Mouse (Mus musculus): ENCODE measurements at regions not wholly inside any gene's neighbourhood (a gene's known extent, or its start where the extent isn't known, plus 50 kb on each side); places are given as distances from the start of the nearest gene placed in this dataset.

DNA sequence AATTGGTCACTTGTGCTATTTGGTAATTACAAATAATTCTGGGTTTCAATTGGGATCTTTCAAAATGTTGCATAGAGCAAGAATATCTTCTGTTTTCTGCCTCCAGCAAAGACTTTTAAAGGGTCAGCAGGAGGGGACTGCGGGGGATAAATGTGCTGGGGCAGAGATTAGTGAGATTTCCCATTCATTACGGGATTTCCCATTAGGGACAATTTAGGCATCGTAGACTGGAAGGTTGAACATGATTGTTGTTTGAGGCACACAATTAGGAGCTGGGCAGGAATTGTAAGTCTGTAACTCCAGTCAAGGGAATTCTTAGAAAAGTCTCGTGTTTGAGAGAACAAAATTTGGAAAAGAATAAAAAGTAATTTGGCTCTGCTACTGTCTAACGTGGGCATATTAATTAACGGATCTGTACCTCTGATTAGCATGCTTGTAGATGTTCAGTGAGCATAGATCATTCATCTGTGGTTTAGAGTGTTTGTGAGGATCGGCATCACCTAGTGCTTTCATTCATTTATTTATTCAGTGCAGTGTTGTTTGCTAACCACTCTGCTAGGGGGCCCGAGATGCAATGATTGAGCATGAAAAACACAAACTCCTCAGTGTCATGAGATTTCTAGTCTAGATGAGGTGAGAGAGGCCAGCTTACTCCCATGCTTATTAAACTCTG lies 341.9 kb upstream of the Slc30a5 start:
- intact Hi-C loops (cut with DNase I): no loop called here
- no peak for DNase-seq

DNA sequence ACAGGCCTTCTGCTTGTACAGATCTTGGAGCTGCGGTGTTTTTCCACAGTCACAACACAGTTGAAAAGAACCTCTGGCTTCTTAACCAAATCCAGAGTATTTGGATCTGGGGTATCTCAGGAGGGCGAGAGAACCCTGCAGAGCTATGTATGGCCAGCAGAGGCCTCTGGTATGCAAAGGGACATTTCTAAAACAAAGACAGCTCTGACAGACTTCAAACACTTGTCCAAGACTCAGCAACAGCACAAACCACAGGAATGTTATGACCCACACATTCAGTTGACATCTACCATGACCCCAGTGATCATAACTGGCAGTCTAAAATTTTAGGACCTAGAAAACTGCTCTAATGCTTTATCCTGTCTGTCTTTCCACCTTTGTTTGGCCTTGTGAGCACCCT lies 328.5 kb upstream of the Slc30a5 start:
- DNase-seq: peak; percentile 11 to 15
- intact Hi-C loops (cut with DNase I): loop anchor here (2.0 kb wide), 1 partner anchor 535 kb away; no protein-coding TSS in a partner anchor

DNA sequence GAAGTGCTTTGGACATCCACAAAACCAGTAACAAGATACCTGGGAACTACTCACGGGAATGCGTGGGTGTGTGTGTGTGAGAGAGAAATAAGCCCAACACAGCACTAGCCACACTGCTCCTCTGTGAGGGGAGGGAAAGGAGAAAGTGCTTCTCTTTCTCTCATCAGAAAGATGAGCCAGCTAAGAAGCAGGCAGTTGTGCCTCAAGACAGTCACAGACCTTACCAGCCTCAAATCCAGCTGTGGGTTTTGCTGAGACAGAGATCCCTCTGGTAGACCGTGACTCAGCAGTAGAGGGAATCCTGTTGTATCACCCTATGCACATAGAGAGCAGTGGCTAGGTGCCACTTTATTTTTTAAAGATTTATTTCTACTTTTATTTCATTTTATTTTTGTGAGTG lies 326.7 kb upstream of the Slc30a5 start:
- intact Hi-C loops (cut with DNase I): loop anchor here (2.0 kb wide), 1 partner anchor 537 kb away; no protein-coding TSS in a partner anchor
- DNase-seq: no peak

DNA sequence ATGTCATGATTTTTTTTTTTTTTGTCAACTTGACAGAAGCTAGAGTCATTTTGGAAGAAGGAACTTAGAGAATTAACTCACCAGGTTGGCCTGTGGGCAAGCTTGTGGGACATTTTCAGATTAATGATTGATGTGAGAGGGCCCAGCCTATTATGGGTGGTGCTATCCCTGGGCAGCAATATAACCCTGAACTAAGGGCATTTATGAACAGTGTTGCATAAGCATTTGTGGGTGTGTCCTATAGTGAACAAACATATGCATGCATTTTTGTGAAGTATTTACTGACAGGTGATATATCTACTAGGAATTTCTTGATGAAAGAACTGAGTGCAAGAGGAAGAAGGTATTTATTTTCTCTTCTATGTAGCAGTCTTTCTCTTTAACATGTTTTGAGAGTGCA lies 320.5 kb upstream of the Slc30a5 start:
- intact Hi-C loops (cut with DNase I): no loop called here
- DNase-seq: no peak

DNA sequence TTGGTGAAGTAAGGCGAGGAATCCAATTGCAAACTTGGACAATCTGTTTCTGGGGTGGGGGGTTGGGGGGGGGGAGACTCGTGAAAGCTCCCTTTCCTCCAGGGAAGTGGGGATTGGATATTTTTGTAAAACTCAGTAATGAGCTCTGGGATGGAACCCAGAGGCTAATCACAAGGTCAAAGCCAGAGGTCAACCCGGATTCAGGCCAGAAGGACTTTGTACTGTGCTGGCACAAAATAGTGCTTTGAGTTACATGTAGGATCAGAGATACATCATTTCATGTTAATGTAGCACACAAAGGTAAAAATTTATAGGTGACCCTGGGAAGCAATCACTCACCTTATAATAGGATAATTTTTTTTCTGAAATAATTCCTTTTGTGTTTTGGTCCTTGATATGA lies 309.5 kb upstream of the Slc30a5 start:
- DNase-seq: peak in 1 of 2 experiments; percentile 16
- intact Hi-C loops (cut with DNase I): no loop called here

DNA sequence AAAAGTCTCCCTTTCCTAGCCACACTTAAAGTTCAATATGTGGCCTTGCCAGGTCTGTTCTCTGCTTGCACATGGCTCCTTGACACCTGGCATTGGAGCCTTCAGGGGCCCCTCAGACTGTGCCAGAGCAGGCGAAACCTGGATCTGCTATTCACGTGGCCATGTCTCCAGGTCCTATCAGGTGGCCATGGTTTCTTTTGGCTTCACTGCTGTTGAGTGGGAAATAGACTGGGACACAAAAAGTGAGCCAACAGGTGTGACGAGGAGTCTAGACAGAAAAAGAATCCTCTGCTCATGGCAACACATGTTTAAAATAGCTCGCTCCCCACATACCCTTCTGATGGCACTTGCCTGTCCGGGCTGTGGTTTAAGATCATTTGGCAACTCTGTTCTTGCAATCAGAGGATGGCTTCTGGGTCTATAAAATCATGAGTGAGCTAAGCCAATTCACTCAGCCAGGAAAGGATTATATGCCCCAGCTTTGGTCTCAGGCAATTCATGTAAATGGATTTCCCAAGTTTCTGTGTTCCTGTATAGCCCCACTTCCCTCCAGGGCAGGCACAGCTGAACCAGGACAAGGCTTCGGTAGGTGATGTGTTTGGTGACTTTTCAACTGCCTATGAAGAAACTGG lies 309.0 kb upstream of the Slc30a5 start:
- intact Hi-C loops (cut with DNase I): no loop called here
- DNase-seq: no peak

DNA sequence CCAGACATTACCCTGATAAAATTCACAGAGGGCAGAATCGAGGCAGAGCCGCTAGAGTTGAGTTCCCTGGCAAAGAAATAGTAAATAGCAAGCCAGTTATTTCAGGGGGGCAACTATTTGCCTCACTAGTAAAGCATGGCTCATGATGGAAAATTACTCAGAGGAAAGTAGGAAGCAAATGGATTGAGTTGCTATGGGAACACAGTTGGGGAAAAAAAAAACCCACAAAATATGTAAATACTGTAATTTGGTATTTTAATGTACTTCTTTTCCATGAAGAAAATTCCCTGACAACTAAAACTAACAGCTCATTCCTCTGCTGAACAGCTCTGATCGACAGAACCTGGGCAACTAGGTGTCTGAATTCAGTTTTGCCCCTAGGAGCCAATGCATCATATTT lies 296.2 kb upstream of the Slc30a5 start:
- intact Hi-C loops (cut with DNase I): no loop called here
- DNase-seq: no peak

DNA sequence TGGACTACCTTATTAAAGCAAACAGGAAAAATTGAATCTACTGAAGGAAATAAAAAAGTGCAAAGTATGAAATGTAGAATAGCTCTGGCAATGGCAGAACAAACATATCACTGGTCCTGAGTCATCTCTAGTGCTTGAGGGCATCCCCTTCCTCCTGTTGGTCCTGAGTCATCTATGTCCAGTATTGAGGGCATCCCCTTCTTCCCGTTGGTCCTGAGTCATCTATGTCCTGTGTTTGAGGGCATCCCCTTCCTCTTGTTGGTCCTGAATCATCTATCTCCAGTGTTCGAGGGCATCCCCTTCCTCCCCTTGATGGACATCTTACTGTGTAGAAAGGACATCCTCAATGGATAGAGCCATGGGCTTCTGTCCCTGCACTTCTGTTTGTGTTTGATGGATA lies 294.6 kb upstream of the Slc30a5 start:
- intact Hi-C loops (cut with DNase I): no loop called here
- no peak for DNase-seq

DNA sequence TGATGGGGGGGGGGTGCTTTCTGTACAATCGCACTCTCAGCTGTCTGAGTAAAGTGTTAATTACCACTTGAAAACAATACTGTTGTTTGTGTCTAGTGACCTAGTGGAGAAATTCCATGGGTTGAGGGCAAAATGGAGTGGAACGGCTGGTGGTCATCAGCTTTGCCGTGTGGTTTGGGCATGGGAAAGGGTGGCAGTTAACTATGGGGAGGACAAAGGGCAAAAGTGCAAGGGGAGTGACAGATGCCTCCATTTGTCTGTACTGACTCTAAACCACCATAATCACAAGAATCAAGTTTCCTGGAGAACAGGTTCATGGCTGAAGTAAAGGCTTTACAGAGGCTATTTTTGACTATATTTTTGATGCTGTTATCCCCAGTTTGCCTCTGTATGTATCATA lies 294.0 kb upstream of the Slc30a5 start:
- intact Hi-C loops (cut with DNase I): no loop called here
- DNase-seq: no peak

DNA sequence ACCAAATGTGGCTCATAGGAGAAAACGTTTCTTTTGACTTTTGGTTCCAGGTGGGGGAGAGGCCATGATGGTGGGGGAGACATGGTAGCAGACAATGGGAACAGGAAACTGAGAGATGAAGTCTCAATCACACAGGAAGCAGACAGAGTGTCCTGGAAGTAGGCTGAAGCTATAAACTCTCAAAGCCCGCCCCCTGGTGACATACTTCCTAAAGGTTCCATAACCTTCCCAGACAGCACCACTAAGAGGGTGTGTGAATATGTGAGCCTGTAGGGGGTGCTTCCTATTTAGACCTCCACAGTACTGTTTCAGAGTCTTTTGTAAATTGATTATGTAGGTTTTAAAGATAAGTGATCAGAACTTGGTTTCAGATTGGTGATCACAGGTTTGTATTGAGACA lies 284.1 kb upstream of the Slc30a5 start:
- intact Hi-C loops (cut with DNase I): no loop called here

DNA sequence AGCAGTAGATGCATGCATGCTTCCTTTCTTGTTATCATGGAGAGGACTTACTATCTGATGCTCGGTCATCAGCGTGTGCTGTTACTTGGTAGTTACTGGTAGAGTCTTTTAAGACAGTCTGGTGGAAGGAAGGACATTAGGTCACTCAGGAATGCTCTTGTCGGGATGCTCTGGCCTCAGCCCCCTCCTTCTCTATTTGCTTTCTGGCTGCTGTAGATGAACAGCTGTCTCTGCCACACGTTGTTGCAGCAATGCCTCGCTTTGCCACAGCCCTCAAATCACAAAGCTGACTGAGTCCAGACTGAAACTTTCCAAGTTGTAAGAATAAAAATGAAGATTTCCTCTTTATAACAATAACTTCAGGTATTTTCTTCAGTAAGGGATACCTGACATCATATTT lies 282.1 kb upstream of the Slc30a5 start:
- no peak for DNase-seq
- intact Hi-C loops (cut with DNase I): no loop called here

More for the DNA sequence above, 284.1 kb upstream of the Slc30a5 start:
- no peak for DNase-seq

DNA sequence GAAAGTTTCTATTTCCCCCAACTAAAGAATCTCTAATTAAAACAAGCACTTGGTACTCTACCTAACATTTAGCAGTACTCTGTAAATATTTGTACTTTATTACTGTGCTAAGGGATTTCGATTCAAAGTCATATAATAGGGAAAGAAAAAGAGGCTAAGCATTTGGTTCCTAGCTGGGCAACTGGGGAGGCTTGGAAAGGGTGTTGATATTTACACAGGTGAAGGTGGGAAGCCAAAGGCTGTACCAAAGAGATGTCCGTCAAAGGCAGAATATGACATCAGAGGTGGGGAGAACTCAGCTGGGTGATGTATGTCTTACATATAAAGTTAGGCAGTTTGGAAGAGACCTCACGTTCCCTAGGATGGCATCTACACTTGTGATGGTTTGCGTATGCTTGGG lies 278.9 kb upstream of the Slc30a5 start:
- no peak for DNase-seq
- intact Hi-C loops (cut with DNase I): no loop called here

DNA sequence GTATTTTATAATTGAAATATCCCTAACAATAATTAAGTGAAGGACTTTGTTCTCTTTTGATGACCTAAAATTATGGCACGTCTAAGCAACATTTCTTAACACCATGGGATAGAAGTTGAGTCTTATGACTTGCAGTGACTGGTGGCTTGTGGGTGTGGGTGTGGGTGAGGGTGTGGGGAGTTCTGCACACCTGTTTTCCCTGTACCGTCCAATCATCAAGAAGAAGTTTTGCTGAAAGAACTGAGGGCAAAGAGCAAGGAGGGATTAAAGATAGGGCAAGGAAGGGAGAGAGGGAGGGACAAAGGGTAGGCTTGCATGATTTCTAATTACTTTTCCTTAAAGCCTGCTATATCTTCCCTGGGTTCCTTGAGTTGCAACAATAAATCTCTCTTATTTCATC lies 278.5 kb upstream of the Slc30a5 start:
- intact Hi-C loops (cut with DNase I): no loop called here
- DNase-seq: no peak

DNA sequence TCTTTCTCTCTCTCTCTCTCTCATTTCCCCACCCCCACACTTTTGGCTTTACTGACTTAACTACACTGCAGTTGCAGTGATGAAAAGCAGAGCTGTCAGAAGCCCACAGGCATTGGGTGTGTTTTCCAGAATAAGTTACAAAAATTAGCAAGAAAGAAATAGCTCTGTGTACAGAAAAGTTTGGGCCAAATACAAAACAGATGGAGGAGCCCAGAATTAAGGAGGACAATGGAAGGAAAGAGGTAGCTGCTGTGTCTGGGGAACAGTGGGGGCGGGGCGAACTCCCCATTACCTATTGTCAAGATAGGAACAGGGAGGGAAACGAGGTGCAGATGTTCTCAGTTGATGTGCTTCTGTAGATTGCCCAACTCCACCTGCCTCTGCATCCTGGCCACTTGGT lies 267.4 kb upstream of the Slc30a5 start:
- DNase-seq: no peak
- intact Hi-C loops (cut with DNase I): no loop called here

DNA sequence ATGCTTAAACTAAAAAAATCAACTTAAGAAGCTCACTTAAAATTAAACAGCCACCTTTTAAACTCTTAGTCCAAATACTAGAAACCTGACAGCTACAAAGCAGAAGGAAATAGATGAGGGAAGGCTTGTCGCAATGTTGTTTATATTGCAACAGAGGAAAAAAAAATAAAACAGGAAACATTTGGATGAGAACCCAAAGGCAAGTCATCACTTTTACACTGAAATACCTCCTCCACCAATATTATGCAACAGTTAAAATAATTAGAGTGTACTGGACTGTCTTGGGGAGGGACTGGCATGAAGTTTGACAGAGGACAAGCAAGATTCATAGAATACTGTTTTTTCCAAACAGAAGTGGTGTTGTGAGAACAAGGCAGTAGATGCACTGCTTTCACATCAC lies 263.6 kb upstream of the Slc30a5 start:
- no peak for DNase-seq
- intact Hi-C loops (cut with DNase I): no loop called here

DNA sequence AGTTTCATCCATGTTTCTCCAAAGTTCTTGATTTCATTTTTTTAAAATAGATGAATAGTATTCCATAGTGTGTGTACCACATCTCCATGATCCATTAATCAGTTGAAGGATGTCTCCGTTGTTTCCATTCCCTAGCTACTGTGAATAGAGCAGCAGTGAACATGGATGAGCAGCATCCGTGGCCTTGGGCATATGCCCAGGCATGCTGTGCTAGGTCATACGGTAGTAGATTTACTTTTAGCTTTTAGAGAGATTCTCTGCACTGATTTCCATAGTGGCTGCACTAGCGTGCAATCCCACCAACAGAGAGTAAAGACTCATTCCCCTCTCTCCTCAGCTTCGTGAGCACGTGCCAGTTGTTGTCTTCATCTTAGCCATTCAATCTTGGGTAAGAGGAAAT lies 263.0 kb upstream of the Slc30a5 start:
- intact Hi-C loops (cut with DNase I): no loop called here

DNA sequence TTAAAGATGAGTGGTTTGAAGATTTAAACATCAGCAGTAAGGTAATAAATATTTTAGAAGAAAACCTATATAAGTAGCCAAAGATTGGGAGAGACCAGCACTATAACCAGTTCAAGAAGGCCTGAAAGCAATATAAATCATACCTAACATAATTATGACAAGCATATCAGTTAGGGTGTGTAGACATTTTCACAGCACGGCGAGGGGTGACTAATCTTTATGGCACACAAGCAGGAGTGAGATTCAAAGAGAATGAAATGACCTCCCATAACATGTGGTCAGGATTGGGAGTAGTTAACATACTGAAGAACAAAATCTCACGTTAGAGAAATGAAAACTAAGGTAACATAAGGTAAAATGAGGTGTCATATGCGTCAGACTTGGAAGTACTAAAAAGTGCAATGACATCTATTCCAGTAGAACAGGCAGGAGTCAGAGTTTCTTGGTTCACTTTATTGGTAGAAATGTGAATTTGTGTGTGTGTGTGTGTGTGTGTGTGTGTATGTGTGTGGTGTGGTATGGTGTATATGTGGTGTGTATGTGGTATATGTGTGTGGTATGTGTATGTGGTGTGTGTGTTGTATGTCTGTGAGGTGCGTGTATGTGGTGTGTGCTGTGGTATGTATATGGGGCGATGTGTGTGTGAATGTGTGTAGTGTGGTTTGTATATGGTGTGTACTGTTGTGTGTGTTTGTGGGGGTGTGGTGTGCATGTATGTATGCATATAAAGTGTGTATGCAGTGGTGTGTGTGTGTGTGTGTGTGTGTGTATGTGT lies 262.0 kb upstream of the Slc30a5 start:
- intact Hi-C loops (cut with DNase I): no loop called here

More for the DNA sequence above, 263.0 kb upstream of the Slc30a5 start:
- DNase-seq: no peak

DNA sequence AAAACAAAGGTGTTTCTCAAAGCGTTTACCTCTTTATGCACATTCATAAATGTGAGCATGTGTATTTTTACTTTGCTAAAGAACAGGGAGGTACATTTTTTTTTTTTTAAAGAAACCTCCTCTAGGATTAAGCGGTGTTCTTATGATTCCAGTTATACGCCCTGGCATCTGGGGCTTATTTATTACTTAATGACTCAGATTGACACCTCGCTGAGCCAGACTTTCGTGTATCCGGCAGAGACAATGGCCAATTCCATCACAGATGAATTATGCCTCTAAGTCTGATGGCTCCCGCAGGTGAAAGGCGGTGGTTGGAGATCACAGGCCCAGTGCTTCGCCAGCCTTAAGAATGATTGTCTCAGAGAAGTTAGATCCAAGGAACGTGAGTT lies 259.5 kb upstream of the Slc30a5 start:
- intact Hi-C loops (cut with DNase I): no loop called here
- no peak for DNase-seq

More for the DNA sequence above, 262.0 kb upstream of the Slc30a5 start:
- DNase-seq: no peak

DNA sequence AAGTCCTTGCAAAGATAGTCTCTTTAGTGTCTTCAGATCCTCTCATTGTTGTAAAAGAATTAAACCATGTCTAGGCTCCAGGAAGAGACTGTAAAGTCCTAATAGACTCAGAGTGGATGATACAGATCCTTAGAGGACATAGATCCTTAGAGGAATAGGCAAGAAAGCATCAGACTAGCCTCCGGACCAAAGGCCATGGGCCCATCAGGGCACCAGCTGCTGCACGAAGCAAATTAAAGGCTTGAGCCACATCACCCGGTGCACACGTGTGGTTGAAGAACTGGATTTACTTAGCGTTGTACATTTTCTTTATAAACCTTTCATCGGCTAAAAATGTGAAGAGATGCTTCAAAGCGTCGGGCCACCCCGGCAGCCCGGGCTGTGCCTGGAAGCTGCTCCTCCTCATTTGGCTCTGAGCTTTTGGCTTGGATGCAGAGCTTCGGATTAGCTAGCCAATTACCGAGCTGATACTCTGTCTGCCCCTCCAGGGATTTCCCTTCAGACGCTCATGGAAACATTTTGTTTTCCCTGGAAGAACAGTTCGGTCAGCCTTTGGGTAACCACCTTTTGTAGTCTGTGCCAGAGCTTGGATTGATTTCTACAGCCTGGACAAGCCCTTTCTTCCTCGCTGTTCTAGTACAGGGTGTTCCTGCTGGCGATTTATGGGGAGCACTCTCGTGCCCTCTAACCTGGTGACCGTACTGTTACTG lies 259.0 kb upstream of the Slc30a5 start:
- DNase-seq: peak; percentile 43 to 50

DNA sequence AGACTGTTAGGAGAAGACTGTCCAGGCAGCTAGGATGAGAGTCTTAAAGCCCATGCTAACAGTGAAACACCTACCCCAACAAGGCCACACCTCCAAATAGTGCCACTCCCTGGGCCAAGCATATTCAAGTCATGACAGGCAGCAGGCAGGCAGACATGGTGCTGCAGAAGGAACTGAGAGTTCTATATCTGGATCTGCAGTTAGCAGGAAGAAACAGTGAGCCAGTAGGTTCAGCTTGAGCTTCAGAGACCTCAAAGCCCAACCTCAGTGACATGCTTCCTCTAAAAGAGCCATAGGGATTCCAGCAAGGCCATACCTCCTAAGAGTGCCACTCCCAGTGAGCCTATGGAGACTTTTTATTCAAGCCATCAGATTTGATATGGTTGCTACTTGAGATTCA lies 252.0 kb upstream of the Slc30a5 start:
- DNase-seq: no peak
- intact Hi-C loops (cut with DNase I): no loop called here

More for the DNA sequence above, 259.0 kb upstream of the Slc30a5 start:
- intact Hi-C loops (cut with DNase I): no loop called here

DNA sequence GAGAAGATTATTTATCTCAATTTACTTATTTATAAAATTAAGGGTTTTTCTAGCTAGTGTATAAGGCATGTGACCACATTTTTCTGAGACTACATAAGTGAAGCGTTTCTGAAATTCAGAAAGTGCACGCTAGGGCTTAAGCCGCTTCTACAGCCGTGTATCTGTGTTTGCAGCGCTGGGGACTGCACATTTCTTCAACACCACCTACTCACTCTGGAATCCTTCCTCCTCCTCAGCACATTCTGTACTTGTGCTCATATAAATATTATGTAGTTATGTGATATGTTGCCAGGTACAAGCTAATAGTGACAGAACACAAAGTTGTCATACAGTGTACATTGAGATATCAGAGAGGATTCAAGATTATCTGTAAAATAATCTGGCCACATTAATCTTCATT lies 251.0 kb upstream of the Slc30a5 start:
- DNase-seq: no peak
- intact Hi-C loops (cut with DNase I): no loop called here
